Mouse (Mus musculus) cerebral cortex, adult 2 months (tissue): ENCODE results near the gene Arl15.

Source experiments
- WGBS: fragments of 180-500 bp; shearing (Covaris S2); methylation state at CpG from one replicate; pipeline ENCODE4 v1.1.7; 2018; 5-methylcytosine and 5-hydroxymethylcytosine counted together

Arl15 gene

GRCm38 (mm10) chr13:113917868-113918411, 123.6 kb downstream of the Arl15 start:
- WGBS = 57% methylated on average over 15 of the region's 15 CpGs

- WGBS = 58% methylated on average over 7 of the region's 7 CpGs
Measured at GRCm38 (mm10) chr13:113918668-113919067, 124.4 kb downstream of the Arl15 start.

- 93% methylated on average over 4 of the region's 4 CpGs for WGBS
Measured at GRCm38 (mm10) chr13:113935697-113936096, 141.4 kb downstream of the Arl15 start.

- WGBS = 87% methylated on average over 5 of the region's 5 CpGs
Measured at GRCm38 (mm10) chr13:113937231-113937630, 142.9 kb downstream of the Arl15 start.

GRCm38 (mm10) chr13:113938561-113938960, 144.3 kb downstream of the Arl15 start:
- WGBS = 94% methylated on average over 9 of the region's 9 CpGs

GRCm38 (mm10) chr13:113939097-113939496, 144.8 kb downstream of the Arl15 start:
- WGBS = 96% methylated on average over 10 of the region's 10 CpGs

GRCm38 (mm10) chr13:113939681-113940080, 145.4 kb downstream of the Arl15 start:
- WGBS = 60% methylated on average over 3 of the region's 3 CpGs

- WGBS = 84% methylated on average over 7 of the region's 7 CpGs
Measured at GRCm38 (mm10) chr13:113940151-113940550, 145.8 kb downstream of the Arl15 start.

GRCm38 (mm10) chr13:113941943-113942342, 147.6 kb downstream of the Arl15 start:
- WGBS = 71% methylated on average over 3 of the region's 3 CpGs

- 48% methylated on average over 4 of the region's 4 CpGs for WGBS
Measured at GRCm38 (mm10) chr13:113947546-113947945, 153.2 kb downstream of the Arl15 start.

GRCm38 (mm10) chr13:113949708-113950107, 155.4 kb downstream of the Arl15 start:
- WGBS = 79% methylated on average over 5 of the region's 5 CpGs

- 50% methylated on average over 6 of the region's 6 CpGs for WGBS
Measured at GRCm38 (mm10) chr13:113950131-113950530, 155.8 kb downstream of the Arl15 start.

GRCm38 (mm10) chr13:113957438-113957837, 163.1 kb downstream of the Arl15 start:
- WGBS = 96% methylated on average over 4 of the region's 4 CpGs

GRCm38 (mm10) chr13:113964945-113965344, 170.6 kb downstream of the Arl15 start:
- WGBS = 72% methylated on average over 9 of the region's 9 CpGs

- 59% methylated on average over 5 of the region's 5 CpGs for WGBS
Measured at GRCm38 (mm10) chr13:113970706-113971105, 176.4 kb downstream of the Arl15 start.

GRCm38 (mm10) chr13:113972401-113972800, 178.1 kb downstream of the Arl15 start:
- 93% methylated on average over 7 of the region's 7 CpGs for WGBS

GRCm38 (mm10) chr13:113974866-113975265, 180.6 kb downstream of the Arl15 start:
- WGBS = 91% methylated on average over 1 of the region's 1 CpGs

- 69% methylated on average over 6 of the region's 6 CpGs for WGBS
Measured at GRCm38 (mm10) chr13:113975722-113976121, 181.4 kb downstream of the Arl15 start.

- WGBS = 98% methylated on average over 4 of the region's 4 CpGs
Measured at GRCm38 (mm10) chr13:113976936-113977335, 182.6 kb downstream of the Arl15 start.

- WGBS = 76% methylated on average over 15 of the region's 15 CpGs
Measured at GRCm38 (mm10) chr13:113980739-113981460, 186.6 kb downstream of the Arl15 start.

GRCm38 (mm10) chr13:113981461-113982000, 187.2 kb downstream of the Arl15 start:
- WGBS = 88% methylated on average over 9 of the region's 9 CpGs

GRCm38 (mm10) chr13:113983633-113984032, 189.3 kb downstream of the Arl15 start:
- WGBS = 37% methylated on average over 6 of the region's 6 CpGs

GRCm38 (mm10) chr13:113984491-113984890, 190.2 kb downstream of the Arl15 start:
- WGBS = 98% methylated on average over 4 of the region's 4 CpGs
